Mouse (Mus musculus): ENCODE results near the gene Prkar2b.

Gene Prkar2b

DNA sequence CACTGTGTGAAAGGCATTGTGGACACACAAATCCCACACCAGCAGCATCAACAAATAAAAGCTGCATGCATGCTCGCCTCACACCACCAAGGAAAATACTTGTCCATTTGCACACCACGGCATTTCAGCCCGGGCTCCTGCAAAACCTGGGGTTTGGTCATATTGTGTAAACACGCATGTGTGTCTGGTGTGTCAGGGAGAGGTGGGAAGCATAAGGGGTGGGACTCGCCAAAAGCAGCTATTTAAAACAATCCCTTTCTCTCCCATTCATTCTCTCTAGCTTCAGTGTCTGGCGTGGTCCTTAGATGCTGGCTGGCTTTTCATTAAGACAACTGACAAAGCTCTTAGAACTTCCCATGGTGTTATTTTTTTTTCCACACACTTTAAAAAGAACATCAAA is 1.4 kb downstream of the Prkar2b start:
- WGBS, result 22% methylated on average over 6 of the region's 6 CpGs

DNA sequence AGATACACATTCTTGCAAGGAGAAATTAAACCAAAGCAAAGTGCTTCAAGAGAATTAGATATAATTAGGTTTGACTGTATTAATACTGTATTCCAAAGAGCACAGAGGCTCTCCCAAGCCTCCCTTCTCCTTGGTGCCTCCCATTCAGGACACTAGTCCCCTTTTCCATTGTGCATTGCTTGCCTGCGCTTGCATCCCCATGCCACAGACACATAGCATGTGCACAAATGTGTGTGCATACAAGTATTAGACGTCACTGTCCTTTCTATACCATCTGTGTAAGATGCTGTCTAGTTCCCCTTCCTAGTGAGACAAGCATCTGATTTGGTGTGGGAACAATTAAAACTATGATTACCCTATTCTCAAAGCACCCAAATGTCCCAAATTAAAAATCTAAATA is 2.0 kb downstream of the Prkar2b start:
- 29% methylated on average over 2 of the region's 2 CpGs for WGBS

DNA sequence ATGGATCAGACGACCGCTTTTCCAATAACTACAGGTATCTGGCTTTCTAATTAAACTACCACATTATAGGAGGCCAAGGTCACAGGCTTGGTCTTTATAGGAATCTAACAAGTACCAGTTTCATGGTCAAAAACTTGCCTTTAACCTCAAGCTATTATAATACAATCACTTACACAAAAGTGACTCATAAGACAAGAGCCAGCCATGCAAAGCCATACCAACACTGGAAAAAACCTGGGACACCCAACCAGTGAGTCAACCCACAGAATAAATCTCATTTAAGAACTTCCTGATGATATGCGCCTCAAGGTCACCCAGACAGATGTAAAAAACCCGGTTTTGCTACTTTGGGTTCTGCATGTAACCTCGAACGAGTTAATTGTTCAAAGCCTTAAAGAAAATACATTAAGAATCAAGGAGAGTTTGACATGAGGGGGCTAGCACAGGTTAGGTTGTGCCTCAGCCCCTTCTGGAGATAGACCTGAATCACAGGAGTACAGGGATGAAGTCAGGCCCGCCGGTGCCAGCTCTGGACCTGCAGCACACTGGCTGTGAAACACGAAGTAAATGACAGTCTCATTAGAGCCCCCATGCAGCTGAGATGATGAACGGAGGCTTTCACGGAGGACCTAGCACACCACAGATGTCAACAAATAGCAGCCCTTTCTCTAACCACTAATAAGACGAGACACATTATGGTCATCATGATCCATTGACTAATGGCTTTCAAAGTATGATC is 3.5 kb downstream of the Prkar2b start:
- WGBS, result 61% methylated on average over 12 of the region's 12 CpGs

DNA sequence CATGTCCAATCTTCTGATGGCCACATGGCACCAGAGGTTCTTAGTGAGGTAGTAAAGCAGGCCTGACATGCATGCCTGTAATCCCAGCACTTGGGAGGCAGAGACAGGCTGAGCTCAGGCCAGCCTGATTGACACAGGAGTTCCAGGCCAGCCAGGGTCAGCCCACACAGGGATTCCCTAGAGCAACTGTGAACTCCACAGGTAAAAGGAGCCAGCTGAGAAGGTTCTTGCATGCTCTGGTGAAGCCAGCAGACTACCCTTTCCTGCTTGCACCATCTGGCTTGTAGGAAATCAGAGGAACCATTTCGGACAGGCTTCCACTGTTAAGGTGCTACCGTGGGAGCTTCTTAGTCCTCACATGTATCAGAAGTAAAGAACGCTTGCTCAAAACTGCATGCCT is 5.3 kb downstream of the Prkar2b start:
- WGBS, result 83% methylated on average over 3 of the region's 3 CpGs

DNA sequence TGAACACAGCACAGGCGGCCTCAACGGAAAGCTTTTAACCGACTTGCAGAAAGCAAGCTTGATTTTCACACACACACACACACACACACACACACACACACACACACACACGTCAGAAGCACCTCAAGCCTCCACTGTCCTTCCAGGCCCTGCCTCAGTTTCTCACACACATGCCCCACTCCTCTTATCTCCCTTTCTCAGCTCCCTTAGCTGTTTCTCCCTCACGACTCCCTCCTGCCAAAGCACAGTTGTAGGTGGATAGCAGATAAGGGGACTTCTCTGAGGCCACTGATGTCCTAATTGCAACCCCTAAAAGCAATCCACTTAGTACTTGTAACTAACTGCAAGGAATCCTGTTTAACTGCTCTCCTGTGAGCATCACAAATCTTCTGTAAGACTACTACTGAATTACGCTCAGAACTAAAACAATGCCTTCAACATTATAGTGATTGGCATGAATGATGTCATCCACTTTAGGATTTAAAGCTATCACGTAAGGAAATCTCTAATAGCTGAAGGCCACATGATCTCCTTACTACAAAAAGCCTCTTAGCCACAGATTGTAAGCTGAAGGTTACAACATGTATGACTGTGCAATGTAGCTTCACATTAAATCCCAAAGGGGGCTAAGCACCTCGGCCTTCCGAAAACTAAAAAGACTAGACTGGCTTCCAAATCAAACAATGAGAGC is 6.5 kb downstream of the Prkar2b start:
- WGBS, result 66% methylated on average over 9 of the region's 9 CpGs

DNA sequence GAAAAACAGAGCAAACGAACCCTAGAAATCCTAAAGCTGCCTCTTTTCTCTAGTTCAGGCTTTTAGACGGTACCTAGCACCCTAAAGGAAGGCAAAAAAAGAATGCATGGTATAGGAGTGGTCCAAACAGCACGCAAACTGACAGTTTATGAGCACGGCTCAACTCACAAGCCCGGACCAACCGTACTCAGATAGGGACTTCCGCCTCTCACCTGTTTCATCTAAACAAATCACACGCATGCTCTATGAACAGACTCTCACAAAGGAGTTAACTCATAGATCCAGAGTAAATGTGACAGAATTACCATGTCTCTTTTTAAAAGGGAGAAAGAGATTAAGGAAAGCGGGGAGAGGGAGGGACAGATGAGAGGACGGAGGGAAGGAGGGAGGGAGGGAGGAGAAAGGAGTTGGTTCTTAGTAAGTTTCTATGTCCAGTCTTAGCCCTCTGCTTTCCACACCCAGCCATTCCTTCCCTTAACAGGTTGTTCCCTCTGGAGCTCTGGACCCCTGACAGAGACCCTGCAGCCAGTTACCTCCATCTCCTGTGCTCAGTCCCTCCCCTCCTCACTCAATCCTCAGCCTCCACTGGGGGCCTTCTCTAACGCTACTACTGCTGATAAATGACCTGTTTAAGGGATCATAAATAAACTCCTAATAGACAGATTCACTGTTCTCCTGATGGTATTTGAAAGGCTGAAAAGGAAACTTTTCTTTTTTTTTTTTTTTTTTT is 7.3 kb downstream of the Prkar2b start:
- 66% methylated on average over 11 of the region's 11 CpGs for WGBS

DNA sequence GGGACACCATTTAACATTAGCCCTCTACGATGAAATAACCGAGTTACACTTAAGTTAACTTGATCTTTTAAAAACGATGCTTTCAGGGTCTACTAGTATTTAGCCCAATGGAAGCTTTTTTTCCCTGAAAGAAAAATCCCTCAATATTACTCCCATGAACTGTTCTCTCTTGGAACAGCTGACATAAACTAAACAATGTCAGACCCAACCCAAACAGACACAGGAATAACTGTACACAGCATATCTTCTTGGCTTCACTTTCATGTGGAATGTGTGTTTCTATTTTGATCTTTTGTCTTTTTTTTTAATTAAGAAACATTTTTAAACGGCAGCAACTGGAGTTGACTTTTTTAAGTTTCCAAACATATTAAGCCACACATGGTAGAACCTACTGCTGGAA is 8.2 kb downstream of the Prkar2b start:
- 67% methylated on average over 4 of the region's 4 CpGs for WGBS

DNA sequence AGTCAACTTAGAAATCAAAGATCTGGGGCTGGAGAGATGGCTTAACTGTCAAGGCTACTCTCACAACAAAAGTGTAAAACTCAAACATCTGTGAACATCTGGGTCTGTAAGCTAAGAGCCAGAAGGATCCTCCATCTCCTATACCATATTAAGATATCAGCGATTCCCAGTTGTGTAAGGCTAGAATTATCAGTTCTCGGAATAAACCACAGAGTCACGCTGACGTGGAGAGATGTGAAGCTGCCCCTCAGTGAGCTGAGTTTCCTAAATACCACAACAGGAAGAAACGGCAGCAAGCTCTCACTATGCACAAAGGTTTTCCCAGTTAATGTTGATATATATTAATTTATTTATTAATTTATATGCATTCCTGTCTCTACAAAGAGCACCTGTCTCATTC is 10.9 kb downstream of the Prkar2b start:
- whole genome bisulfite sequencing, result 64% methylated on average over 5 of the region's 5 CpGs

DNA sequence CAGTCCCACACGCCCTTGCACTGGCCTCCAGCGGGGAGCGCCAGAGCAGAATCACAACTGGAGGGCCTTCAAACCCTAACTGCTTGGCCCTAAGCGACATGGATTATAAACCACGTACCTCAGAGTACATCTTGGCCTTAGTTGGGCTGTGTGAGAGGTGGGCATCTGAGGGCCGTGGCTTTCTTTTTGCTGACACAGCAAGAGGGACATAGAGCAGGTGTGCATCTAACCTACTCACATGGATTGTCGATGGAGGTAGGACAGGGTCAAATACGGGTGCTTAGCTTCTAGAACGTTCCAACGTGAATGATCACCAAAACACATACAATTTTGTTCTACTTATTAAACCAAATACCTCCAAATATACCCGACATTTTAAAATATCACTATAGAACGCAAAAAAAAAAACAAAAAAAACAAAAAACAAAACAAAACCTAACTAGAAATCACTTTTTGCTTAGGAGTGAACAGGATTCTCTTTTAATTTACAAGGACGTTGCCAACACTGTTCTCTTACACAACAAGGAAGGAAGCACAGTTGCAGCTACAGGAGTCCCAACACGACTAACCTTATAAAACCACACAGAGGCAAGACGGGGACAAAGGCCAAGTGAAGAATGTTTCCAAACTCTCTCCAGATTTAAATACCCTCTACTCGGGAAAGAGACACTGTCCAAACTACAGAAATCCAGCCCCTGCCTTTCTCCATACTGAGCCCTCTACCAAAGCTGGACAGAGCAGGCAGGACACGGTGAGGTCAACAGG is 15.3 kb downstream of the Prkar2b start:
- WGBS, result 83% methylated on average over 17 of the region's 17 CpGs

DNA sequence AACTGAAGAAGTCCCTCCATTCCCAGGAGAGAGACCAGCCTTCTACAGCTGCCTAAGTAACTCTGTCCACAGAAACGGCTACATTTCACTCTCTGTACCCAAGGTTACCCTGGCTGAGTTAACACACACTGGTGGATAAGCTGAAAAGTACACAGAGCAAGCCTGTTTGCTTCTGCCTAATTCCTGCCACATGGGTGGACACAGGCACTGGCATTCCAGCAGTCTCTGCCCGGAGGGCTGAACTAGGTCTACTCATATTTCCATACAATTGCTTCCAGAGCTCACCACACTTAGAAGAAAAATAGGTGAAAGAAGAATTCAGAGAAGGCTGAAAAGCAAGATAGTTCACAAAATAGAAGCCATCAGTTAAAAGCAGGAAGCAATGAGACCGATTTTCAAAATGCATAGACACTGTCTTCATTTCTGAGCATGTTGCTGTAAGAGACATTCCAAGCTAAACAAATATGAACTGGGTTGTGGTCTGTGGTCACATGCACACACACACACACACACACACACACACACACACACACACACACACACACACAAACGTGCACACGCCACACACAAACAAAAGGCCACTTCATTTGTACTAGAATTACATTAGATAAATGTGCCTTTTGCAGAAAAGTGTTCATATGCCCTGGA is 16.5 kb downstream of the Prkar2b start:
- 66% methylated on average over 5 of the region's 5 CpGs for WGBS

DNA sequence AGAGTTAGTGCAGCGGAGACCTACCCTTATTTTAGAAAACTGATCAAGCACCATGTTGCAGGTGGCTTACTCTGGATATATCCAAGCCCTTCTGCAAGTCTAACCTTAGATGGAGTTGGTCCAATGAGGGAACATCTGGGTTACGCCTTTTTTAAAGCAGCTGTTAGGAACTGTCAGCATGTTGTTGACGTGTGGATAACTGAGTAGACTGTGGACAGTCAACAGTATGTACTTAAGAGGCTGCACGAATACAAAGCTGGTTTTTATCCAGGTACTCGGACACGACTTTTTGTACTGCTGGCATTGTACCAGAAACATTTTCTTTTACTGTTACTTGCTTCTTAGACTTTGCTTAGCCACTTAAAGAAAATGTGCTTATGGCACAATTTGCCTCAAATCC is 27.6 kb downstream of the Prkar2b start:
- WGBS, result 66% methylated on average over 6 of the region's 6 CpGs

DNA sequence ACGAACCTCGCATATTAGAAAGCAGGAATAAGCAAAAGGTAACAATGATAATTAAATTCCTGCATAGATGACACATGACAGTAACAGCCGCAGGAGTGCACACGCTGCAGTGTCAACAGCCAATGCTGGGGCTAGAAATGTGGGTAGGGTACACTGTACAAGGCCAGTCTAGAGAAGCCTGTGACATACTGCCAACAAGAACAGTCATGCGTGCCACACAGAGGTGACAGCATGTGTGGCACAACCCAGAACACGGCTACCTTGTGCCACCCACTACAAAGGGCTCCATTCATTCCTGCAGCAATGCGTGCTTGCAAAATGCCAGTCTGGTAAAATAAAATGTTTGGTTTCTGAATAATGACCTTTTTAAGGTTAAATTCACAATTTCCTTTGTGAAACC is 28.2 kb downstream of the Prkar2b start:
- WGBS, result 81% methylated on average over 7 of the region's 7 CpGs

DNA sequence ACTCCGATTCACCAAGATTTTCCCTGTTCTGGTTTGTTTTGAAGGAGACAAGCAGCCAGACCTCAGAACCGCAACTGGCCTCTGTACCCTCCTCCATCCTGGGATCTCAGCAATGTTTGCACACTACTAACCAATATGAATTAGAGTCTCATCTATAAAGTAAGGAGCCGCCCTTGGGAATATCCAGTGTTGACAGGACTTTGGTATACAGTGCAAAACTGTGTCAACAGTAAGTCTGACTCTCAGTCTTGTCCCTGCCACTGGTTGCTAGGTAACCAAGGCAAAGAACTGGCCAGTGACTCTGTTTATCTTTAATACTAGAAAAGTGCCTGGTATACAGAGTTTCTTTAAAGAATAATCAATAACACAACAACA is 42.7 kb downstream of the Prkar2b start:
- 81% methylated on average over 3 of the region's 3 CpGs for WGBS

DNA sequence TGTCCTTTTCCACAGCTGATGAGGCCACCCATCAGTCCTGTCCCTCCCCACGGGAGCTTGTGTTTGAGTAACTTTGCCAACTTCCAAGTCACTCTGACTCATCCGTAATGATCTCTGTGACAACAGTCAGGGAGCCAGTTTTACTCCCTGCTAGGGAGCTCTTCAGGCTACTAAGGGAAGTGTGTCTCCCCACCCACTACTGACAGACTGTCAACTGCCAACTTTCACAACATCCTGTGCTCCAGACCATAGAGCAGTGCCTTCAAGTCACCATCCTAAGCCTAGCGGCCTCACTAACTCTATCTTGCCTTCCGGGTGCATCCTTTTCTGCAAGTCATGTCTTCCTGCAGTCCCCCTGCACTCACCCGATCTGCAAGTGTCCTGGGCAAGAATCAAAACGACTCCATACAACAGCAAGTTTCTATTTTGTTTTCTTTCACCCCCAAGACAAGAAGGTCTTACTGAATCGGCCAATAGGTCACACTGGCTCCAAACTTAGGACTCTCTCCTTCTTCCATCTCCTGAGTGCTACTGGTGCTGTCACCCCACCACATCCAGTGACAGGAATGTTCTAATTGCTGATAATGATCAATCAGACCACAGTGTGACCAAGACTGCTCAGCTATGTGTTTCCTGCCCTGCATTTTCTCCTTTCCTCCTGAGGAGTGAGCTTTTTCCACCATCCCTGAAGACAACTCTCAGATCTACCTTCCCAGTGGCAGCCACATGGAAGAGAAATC is 43.3 kb downstream of the Prkar2b start:
- 50% methylated on average over 7 of the region's 7 CpGs for WGBS

DNA sequence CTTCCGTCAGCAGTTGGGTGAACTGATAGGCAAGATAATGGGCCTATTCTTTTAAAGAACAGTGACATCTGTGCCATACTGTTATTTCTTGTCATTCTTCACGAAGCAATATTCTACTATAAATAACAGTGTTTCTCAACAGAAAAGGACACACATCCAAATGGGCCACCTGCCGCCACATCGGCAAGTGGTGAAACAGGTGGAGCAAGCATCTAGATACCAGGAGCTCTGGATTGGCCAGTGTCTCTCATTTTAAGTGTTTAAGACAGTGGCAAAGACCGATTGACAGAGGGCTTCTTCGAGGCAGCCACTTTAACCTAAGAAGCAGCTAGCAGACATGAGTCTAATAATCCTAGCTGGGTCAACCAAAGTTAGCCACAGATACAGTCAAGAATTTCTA is 44.6 kb downstream of the Prkar2b start:
- WGBS, result 71% methylated on average over 6 of the region's 6 CpGs

DNA sequence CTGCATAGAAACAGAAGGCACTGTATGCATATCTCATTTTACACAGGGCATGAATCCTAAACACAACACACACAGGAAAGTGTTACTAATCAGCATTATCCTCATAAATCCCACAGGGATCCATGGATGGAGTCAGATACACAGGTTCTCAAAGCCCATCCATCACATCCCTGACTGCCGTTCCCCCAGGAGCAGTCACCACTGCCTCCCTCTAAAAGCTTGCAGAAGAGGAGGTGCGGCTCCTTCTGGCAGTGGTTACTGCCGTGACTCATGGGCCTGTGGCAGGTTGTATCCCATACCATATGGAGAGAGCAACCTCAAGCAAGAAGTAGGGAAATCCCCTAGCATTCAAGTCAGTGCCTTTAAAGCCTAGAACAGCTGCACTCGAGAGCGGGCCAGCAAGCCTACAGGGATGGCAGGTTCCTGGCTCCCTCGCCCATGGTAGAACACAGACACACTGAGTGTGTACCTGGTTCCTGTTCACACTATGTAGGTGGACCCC is 45.8 kb downstream of the Prkar2b start:
- 41% methylated on average over 6 of the region's 6 CpGs for WGBS

DNA sequence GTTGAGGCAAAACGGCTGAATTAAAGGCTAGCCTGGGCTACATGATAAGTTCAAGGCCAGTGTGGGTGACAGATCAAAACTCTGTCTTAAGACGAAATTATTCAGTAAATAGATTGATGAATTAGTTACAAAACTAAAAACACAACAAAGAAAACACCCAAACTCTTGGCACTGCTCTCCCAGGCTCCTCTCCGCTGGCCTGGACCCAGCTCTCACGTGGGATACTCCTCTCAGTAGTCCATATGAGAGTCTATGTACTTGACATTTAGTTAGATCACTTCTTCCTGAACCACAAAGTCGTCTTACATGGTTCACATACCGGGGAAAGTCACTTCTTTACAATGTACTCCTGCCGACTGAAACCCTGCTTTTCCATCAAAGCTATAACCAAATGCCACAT is 46.3 kb downstream of the Prkar2b start:
- 57% methylated on average over 7 of the region's 7 CpGs for WGBS

DNA sequence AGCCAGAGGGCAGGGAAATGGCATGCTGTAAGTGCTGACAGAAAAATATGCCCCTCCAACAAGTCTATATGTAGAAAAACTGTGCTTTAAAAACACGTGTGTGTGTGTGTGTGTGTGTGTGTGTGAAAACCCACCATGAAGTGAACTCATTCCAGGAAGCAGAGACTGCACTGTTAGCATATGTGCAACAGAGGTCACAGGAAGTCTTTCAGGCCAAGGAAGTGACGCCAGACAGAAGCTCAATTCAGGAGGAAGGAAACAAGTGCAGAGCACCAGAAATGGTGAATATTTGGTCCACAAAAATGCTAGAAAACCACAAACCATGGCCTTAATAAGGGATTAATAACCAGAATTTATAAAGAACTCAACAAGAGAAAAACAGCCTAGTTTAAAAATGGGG is 48.9 kb downstream of the Prkar2b start:
- WGBS, result 70% methylated on average over 2 of the region's 2 CpGs

DNA sequence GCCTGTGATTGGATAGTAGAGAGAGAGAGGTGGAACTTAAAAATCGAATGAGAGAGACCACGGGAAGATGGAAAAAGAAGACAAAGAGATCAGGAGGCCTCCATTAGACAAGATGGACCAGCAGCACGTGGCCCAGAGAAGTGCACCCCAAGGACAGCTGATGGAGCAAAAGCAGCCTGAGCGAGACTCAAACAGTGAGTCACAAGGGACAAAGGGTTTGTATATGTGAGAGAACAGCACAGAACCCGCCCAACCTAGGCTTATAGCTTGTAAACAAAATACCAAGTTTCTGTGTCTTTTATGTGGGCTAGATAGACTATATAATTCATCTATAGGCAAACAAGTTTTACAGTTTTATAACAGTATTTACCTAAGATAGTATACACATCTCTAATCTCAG is 50.0 kb downstream of the Prkar2b start:
- WGBS, result 94% methylated on average over 5 of the region's 5 CpGs

DNA sequence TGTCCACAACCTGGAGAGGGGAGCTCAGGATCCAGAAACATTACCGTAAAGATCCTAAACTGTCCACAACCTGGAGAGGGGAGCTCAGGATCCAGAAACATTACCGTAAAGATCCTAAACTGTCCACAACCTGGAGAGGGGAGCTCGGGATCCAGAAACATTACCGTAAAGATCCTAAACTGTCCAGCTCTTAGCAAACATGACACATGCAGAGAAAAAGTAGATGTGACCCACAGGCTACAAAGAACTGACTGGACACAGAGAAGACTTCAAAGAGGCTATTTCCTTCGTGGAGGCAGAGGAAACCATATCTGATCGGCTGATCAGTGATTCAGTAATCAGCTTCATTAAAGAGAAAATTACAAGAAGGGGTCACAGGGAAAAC is 51.1 kb downstream of the Prkar2b start:
- WGBS, result 52% methylated on average over 6 of the region's 6 CpGs

Data from cerebral cortex, adult 2 months (tissue).